Mouse (Mus musculus) cerebellum, adult 11 months (tissue): ENCODE data around the gene P3h3.
A peak's percentile ranks its signal among the peaks of the same experiment; 100 is the strongest.
"Not testable (repeated sequence)": the region's sequence is repeated elsewhere in the genome, so short reads cannot be mapped to it uniquely, and the experiment has no call there.

Experiments
- DNase-seq: peaks from one replicate; pipeline ENCODE4 v3.0.0; 2022

P3h3 gene

DNA sequence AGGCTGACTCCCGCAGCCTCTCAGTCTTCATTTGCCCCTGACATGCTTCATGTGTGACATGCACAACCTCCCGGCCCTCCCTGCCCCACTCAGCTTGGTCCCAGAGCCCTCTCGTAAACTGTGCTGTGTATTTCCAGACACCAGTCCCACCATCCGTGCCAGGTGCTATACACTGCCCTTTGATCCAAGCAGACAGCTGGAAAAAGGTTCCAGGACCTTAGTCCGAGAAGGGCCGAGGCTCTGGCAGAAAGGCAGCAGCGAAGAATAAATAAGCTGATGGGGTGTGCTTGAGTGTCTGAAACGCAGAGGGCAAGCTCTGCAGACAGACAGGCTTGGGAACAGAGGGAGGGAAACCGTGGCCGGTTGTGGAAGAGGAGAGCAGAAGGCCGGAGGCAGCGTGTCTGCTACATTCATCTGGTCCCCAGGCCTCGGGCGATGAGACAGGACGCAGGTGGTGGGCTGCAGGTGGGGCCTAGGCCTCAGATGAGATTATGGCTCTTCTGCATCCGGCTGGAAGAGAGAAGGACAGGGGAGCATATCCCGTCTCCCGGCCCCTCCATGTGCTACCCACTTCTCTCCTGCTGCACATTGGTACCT is 8.3 kb upstream of the P3h3 start:
- no peak for DNase-seq

DNA sequence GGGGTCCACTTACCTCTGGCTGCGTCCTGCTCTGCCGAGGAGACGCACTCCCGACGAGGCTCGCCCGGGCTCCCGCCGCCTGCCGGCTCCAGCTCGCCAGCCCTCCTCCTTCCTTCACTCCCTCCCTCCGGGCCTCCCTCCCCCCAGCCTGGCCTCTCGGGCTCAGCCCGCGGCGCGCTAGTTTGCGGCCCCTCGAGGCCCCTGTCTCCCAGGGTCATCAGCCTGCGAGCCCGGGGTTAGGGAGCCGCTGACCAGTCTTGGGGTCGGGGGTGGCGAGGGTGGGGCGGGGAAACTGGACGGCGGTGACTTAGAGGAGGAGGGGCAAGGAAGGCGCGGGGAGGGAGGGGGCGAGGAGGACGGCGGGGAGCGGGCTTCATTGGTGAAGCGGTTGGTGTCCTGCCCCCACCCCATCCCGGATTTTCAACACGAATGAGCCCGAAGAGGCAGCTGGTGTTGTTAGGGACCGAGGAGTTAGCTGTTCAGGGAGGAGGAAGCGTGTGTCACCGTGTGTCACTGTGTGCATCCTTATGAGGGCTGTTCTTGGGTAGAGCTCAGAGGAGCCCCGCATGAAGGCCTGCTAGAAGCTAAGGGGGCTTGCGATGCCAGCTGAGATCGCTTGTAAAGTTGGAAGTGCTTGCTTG is 6.2 kb upstream of the P3h3 start, which contains the start of gene Gpr162:
Gene Gpr162, minus strand, starts transcription at position 326 of the 641 bp plus-strand sequence.
- DNase-seq = peak; percentile 75

DNA sequence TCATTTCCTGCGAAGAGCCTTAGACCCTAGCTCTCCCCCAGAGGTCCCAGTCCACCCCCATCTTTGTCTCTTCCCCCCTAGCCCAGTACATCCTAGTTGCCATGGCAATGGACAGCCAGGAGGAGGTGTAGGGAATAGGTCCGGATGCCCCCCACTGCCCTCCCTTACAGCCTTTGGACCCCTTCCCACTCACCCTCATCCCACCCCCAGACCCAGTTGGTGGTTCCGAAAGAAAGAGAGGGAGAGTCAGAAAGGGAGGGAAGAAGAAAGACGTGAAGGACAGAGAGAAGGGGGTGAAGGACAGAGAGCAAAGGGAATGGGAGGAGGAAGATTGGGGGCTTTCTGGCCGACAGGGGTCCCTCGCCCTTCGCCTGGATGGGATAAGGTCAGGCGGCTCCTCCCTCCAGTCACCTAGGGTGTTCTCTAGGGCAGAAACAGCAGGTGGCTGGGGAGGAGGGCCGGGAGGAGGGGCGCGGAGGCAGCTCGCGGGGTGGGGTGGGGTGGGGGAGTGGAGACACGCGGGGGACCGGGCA is 5.6 kb upstream of the P3h3 start:
- DNase-seq = peak; percentile 45

DNA sequence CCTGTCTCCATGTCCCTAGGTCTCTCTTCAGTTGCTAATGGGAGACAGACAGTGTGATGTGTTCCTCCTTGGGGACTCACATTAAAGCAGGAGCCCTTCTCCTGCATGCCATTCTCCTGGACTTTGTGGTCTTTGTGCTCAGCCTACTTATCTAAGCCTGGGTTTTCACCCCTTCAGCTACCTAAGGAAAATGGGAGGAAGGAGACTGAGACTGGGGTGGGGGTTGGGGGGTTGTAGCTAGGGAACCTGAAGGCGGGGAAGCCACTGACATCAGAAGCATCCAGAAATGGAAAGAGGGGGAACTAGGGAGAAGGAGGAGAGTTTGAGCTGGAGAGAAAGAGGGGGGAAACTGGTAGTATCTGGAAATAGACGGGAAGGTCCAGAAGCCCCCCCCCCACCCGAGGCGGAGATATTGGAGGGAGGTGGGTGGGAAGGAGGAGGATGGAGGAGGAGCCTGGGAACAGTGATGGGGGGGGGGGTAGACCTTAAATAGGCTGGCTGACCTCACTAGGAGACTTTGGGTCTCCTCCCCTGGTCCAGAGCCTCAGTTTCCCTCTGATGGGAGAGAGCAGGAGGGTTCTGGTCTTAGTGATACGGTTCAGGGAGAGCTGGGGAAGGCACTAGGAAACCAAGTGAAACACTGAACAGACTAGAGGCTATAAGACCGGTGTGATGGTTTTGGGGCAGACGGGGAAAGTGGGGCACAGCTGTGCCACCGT is 5.0 kb upstream of the P3h3 start:
- DNase-seq = peak; percentile 32

DNA sequence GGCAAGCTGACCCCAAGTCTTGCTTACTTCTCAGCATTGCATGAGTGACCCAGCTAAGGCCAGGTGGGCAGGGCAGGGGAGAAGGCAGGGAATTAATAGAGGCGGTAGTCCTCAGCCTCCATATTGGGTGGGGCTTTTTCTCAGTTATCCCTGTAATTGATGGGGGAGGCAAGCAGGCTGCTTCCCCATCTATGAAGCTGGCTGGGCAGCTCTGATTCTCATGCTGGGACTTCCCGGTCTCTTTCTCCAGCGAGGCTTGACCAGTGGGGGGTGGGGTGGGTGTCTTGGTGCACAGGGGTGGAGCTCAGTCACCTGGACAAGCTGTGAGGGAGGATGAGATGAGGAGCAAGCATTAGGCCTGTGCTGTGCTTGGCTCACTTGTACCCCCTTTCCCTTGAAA is 4.2 kb upstream of the P3h3 start:
- no peak for DNase-seq

DNA sequence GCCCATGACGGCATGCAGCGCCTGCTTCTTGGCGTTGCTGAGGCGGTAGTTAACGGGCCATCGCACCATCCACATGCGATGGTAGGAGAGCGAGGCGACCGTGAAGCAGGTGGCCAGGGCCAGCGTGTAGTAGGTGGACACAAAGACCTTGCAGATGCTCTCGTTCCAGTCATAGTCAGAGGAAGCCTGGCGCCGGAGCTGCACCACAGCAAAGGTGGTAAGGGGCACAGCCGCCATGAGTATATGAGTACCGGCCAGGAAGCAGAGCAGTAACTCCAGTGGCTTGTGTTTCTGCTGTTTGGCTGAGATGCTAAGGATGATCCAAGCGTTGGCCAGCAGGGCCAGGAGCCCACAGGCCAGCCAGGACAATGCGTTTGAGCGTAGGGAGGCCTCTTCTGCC is 3.7 kb upstream of the P3h3 start:
- peak; percentile 42 for DNase-seq

DNA sequence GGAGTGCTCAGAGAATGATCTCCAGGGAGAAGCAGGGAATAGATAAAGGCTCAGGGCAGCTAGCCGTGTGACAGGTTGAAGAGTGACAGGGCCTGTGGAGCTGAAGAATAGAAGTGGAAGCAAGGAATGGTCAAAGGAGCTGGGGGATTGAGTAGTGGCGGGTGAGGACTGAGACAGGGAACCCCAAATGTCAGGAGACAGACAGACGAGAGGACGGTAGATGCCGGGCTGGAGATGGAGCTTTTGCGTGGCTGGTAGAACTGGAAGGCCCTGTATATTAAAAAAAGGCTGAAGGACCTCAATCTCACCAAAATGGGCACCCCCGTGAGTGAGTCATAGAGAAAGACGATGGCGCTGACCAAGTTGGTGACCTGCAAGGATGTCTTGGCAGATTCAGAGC is 3.0 kb upstream of the P3h3 start:
- no peak for DNase-seq

DNA sequence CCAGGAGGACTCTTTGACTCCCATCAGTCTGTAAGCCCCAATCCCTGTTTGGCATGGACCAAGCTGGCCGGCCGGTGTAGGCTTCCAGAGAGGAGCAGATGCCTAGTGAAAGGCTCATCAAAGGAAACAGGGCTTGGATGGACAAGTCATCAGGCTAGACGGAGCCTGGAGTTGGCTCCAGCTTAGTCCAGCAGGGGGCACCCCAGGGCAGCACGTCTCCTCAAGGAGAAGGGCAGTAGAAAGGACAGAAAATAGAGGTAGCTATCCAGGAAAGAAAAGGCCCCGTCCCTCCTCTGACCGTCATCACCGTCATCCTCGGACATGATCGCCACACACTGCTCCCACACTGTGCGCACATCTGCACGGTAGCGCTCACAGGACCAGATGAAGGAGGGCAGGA is 2.2 kb upstream of the P3h3 start:
- peak; percentile 91 for DNase-seq

DNA sequence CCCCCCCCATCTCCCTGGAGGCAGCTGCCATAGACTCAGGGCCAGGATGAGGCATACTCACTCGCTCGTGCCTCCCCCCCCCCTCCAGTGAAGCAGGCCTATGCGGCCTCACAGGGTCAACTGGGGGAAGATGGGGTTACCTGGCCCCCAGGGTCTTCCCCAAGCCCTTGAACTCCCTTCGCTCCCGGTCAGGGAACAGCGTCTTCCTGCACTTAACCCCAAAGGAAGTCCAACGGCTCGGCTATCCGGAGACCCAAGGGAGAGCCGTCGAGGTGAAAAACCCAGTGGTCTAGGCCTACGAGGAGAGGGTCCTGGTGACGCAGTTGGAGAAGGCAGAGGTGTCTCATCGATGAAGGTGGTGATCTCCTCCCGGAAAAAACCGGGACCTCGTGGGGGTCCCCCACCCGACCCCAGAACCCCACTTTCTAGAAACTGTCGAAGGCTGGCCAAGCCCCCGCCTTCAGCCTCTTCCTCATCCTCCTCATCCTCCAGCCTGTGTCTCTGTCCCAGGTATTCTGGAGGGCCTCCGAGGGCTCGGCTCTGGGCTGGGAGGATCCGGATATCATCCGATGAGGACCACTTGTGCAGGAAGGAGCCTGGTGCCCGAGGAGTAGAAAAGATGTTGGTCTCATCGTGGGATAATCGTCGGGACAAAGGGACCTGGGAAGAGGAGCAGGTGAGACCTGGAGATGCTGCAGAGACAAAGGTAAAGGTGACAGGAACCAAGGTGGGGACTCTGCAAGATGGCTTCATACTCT is 1.2 kb upstream of the P3h3 start:
- peak; percentile 43 for DNase-seq

DNA sequence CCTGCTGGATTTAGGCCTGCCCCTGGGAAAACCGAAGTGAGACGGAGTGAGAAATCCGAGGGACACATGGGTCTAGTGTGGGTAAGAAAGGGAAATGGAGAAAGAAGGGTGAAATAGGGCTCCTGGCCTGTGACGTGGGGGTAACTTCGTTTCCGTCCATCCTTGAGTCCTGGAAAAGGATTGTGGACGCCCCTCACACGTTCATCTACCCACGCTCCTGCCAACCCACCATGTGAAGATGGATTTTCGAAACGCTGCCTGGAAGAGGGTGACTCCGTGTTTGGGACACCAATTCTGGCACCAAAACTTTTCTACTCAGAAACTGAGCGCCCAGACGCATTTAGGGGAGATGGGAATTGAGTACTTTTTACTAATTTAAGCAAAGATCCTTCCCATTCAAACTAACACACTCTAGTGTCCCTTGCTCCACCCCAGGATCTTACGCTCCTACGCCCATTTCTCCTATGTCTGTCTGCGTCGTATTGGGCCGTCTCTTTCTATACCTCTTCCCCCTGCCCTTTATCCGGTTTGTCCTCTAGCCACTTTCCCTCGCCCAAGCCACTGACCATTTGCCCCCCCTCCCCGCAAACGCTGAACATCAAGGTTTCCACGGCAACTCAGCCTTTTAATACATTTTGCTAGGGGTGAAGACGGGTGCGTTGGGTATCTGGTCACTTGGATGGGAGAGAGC is 433 bp upstream of the P3h3 start:
- peak; percentile 34 for DNase-seq

DNA sequence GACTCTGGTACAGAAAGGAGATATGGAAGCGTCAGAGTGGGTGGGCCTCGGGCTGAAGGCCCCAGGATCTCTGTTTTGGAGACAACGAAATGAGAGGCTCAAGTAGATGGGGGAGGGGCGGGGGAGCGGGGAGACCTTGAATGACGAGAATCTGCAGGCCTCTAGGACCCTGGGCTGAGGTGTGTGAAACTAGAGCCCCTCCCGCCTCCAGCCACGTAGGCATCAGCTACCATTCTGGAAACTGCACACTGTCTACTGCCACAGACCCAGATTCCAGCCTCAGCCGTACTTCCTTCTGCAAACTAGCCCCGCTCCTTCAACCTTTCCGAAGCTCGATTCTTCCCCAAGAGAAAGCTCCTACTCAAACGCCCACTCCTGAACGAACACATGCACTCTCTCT is 1.2 kb downstream of the P3h3 start:
- DNase-seq = peak; percentile 46

DNA sequence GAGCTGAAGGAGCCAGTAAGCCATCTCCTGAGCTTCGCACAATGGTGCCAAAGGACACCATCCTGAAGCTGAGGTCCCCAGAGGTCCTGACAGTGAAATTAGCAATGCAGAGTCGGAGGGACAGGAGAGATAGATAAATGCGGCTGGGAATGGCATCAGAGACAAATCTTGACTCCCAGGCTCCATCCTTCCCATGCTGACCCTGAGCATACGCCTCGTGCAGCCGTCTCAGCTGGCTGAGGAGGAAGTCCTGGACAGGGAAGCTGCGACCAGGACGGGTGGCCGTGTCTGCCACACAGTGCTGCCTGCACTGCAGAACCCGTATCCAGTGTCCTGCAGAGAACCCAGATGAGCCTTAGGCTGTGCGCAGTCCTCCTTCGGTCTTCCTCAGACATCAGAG is 2.9 kb downstream of the P3h3 start:
- no peak for DNase-seq

DNA sequence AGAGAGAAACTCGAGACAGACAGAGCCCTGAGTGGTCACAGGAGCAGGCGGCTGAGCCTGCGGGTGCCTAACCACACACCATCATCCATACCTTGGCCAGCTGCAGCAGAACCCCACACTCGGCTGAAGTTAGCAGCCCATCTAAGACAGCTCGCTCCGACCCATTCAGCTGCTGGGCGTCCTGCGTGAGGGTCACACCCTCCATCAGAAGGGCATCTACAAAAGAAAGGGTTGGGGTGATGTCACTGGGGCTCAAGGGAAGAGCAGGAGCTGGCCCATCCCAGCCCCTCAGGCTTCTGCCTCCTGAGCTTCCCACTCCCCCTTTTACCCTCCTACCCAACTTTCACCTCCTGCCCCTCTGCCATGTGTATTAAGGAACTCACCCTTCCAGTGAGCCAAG is 7.0 kb downstream of the P3h3 start:
- no peak for DNase-seq

DNA sequence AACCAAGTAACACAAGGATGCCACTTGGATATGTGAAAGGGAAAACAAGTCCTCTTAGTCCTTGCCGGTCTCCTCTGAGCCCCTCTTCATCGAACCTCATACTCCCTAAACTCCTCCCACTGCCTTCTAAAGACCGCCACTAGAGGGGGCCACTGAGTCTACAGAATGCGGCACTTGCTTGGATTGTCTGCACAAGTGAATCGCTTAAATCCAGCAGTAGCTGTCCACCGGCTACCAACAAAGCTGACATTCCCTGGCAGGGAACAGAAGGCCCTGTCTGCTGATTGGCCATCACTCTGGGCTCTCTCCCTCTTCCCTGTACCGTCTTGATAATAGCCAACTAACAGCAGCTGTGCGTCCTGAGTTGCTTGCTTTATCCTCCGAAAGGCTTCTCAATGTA is 10.2 kb downstream of the P3h3 start:
- peak; percentile 91 for DNase-seq

DNA sequence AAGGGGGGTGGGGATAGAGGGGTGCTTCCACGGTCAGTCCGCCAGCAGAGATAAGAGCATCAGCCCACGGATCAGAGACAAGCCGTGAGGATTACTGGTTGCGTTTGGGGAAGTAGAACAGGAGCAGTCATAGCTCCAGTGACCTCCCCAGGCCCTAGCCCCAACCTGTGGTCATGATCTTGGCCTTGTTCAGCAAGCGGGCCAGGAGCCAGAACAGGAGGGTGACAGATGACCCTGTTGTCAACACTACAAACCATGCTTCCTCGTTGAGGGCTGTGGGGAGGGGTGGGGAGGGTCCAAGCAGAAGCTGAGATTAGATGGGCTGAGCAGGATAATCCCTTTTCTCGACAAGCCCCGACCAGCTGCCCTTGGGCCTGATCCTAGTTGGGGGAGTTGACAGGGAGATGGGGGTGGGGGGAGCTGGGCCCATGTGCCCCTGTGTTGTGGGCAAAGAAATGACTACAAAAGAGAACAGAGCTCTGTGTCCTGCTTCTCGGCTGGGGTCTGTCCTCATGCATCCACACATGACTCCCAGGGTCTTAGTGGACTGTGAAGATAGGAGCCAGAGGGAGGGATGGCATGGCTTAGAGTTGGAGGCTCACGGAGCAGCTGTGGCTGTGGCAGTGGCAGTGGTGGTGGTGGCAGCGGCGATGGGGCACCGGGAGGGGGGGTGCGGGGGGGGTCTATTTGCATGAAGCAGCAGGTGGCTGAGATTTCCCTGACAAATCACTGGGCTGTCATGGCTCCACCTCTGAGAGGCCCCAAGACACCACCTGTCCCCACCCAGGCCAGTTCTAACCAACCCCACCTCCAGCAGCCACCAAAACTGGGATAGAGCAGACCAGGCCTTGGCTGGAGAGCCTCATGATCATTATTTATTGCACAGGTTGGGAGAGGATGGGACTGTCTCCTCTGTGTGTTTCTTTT is 17.0 kb downstream of the P3h3 start, which contains the start of gene Gnb3:
Gene Gnb3, minus strand, starts transcription at position 35 of the 927 bp plus-strand sequence.
- DNase-seq = no peak

DNA sequence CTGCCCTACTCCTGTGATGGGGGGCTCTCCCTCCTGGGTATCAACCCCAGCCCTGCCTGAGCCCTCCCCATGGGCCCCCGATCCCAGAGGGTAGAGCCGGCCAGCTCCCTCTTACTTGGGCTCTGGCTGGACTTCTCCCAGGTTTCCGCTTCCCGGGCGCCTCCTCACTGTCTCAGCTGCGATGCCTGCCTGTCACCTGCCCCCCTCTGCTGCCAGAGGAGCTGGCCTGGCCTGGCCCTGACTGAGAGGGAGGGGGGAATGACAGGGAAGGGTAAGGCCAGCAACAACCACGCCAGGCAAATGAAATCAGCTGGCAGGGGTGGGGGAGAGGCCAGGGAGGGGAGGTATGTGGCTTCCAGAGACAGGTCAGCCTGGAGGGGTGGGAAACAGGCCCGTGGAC is 17.7 kb downstream of the P3h3 start:
- no peak for DNase-seq

DNA sequence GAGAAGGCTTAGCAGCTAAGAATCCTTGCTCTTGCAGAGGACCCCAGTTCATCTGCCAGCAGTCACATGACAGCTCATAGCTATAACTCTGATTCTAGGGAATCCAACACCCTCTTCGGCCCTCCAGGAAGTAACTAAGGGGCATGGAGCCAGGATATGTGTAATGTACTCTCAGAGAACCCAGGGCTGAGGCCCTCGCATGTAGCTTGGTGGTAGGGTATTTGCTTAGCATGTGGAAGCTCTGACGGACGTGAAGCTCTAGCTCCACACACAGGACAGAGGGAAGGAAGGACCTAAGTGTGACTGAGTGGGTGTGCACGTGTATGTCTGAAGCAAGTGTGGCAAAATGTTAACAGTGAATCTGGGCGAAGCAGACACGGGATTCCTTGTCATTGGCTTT is 21.1 kb downstream of the P3h3 start:
- DNase-seq = no peak

DNA sequence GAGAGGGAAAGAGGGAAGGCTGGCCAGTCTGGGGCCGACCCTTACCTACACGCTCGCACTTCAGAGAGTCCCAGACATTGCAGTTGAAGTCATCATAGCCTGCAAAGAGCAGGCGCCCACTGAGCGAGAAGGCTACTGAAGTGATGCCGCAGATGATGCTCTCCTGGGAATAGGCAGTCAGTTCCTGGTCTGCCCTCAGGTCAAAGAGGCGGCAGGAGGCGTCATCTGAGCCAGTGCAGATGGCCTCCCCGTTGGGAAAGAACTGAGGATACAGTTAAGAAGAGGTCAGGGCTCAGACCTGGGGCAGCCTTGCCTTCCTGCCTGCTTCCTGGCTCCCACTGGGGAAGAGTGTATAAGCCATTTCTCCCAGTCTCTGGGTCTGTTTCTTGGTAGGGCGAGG is 22.0 kb downstream of the P3h3 start:
- no peak for DNase-seq

DNA sequence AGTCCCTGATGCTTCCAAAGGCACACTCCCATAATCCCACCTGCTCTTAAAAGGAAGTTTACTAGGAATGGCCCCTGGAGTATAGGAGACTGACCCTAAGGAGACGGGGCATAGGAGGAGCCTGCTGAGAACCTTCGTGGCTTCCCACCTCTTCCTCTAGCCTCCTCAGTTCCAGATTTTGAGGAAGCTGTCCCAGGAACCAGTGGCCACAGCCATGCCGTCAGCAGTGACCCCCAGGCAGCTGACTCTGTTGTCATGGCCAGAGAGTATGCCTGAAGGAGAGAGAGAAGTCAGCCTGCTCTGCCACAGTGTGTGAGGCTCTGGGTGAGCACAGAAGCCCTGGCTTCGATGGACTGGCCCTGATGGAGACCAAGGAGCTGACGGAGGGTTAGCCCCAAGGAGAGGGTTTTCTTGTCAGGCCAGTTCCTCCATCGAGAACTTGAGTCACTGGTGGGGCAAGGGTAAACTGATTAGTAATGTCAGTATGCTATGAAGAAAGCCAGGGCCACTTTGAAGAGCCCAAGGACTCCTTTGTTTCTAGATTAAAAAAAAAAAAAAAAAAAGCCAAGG is 23.0 kb downstream of the P3h3 start:
- DNase-seq = no peak

DNA sequence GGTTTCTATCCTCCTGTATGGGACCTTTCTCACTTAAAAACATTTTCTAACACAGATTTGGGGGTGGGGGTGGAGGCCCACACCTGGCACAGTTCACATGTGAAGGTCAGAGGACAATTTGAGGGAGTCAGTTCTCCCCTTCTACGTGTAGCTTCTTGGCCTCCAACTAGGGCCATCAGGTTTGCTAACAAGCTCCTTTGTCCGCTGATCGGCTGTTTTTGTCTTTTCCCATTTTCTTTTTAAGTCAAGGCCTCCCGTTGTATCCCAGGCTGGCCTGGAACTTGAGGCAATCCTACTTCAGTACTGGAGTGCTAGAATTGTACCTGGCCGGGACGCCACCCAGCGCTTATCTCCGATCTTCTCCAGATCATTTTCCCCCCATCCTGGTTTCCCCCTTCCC is 25.9 kb downstream of the P3h3 start:
- no peak for DNase-seq

DNA sequence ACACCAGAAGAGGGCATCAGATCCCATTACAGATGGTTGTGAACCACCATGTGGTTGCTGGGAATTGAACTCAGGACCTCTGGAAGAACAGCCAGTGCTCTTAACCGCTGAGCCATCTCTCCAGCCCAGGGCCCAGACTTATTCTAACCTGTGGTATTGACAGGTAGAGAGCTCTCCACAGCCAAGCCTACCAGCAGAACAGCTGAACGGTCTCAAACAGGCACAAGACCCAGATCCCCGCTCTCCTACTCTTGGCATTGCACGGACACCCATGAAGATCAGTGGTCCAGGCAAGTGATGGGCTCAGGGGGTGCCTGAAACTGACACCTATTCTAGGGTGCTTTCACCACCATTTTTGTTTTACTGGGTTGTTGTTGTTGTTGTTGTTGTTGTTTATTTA is 26.4 kb downstream of the P3h3 start:
- DNase-seq = not testable (repeated sequence)
